Mouse (Mus musculus) hindbrain, embryonic 11.5 days (tissue): ENCODE results near the gene Fgfr2. TPM values are rescaled to one million over a fixed set of nuclear protein-coding genes. Genes with fewer than 3 reads are reported as not detected.

Source experiments
- ATAC-seq: fragments of 200-750 bp; cut with Nextera tagmentation; 2 replicates; pipeline ENCODE4 v1.8.0; 2017; ENCODE audit warnings: mild to moderate bottlenecking, moderate TSS enrichment, moderate library complexity; ENCODE audit not compliant: low FRiP score
- DNase-seq: peaks from one replicate; pipeline ENCODE4 v3.0.0-alpha.2; 2015; ENCODE audit warnings: low spot score
- H3K27ac ChIP-seq: fragments of 300-500 bp; sonication (generic); 2 replicates; pipeline ENCODE4 v1.5.1; 2014; ENCODE audit warnings: mild to moderate bottlenecking, low read depth, low read length
- H3K27me3 ChIP-seq: fragments of 300-500 bp; sonication (generic); 2 replicates; pipeline ENCODE4 v1.6.1; 2014; ENCODE audit warnings: mild to moderate bottlenecking, low read length, moderate library complexity, mixed read lengths; ENCODE audit not compliant: control insufficient read depth, insufficient read depth
- H3K36me3 ChIP-seq: fragments of 300-500 bp; sonication (generic); 2 replicates; pipeline ENCODE4 v1.6.1; 2014; ENCODE audit warnings: mild to moderate bottlenecking, low read length, moderate library complexity, mixed read lengths; ENCODE audit not compliant: control insufficient read depth, insufficient read depth
- H3K4me1 ChIP-seq: fragments of 300-500 bp; sonication (generic); replicated peaks from 2 replicates; pipeline ENCODE4 v1.6.1; 2014; ENCODE audit warnings: low read length, mixed read lengths; ENCODE audit not compliant: control insufficient read depth, insufficient read depth
- H3K4me2 ChIP-seq: fragments of 300-500 bp; sonication (generic); replicated peaks from 2 replicates; pipeline ENCODE4 v1.6.1; 2014; ENCODE audit warnings: mild to moderate bottlenecking, low read depth, low read length
- H3K4me3 ChIP-seq: fragments of 300-500 bp; sonication (generic); 2 replicates; pipeline ENCODE4 v1.5.1; 2014; ENCODE audit warnings: low read depth, low read length
- H3K9ac ChIP-seq: fragments of 300-500 bp; sonication (generic); 2 replicates; pipeline ENCODE4 v1.6.1; 2014; ENCODE audit warnings: low read depth, low read length
- H3K9me3 ChIP-seq: fragments of 300-500 bp; sonication (generic); 2 replicates; pipeline ENCODE4 v1.6.1; 2016; ENCODE audit warnings: low read length; ENCODE audit not compliant: control insufficient read depth
- WGBS: fragments of 180-500 bp; shearing (Covaris S2); extraction: QIAGEN DNeasy Blood & Tissue Kit; methylation state at CpG from one replicate; pipeline ENCODE4 v1.1.7; 2014; 5-methylcytosine and 5-hydroxymethylcytosine counted together
- polyA plus RNA-seq: library from polyadenylated mRNA; unstranded; fragments of >200 nt; fragmentation: Nextera tagmentation; extraction: Ambion mirVana; gene quantifications from 2 replicates; pipeline ENCODE4 v1.2.1, GENCODE M21; 2014

Fgfr2 gene
- polyA plus RNA-seq, 1 experiment from 2014 or later: 71.3 TPM

- H3K9me3 ChIP-seq: no peaks in the 10 kb centered on the region
- H3K4me3 ChIP-seq: peak overlapping the region; percentile 57
- peak overlapping the region; percentile 88 for H3K4me2 ChIP-seq
- ATAC-seq (no peak), DNase-seq (no peak)
- 2% methylated on average over 7 of the region's 7 CpGs for WGBS
- H3K9ac ChIP-seq: peak overlapping the region; percentile 74
- peaks cover 9% of the 10 kb centered on the region for H3K4me1 ChIP-seq
- no peak overlapping the region; the same call in 1 of the 2 replicates for H3K27ac ChIP-seq
- H3K27me3 ChIP-seq: no peaks in the 10 kb centered on the region
- H3K36me3 ChIP-seq: no peaks in the 10 kb centered on the region
These were observed 309.1 kb downstream of the Fgfr2 start for GRCm38 (mm10) chr7:132814089-132814450.

- DNase-seq (peak; percentile 83), ATAC-seq (peak; percentile 63)
- no peaks in the 10 kb centered on the region for H3K27me3 ChIP-seq
- peak within 1 kb of the TSS; percentile 74 for H3K9ac ChIP-seq
- peak within 1 kb of the TSS; percentile 57 for H3K4me3 ChIP-seq
- peak within 1 kb of the TSS; percentile 88 for H3K4me2 ChIP-seq
- under 1% methylated on average over 79 of the region's 85 CpGs for WGBS
- H3K27ac ChIP-seq: peak within 1 kb of the TSS; percentile 80
- no peaks in the 10 kb centered on the region for H3K9me3 ChIP-seq
- H3K4me1 ChIP-seq: peaks cover 13% of the 10 kb centered on the region
- no peaks in the 10 kb centered on the region for H3K36me3 ChIP-seq
These were observed 309.6 kb downstream of the Fgfr2 start, which contains the start of gene Fam53b for GRCm38 (mm10) chr7:132813416-132814088. Gene Fam53b, minus strand, starts transcription at chr7:132813886.

GRCm38 (mm10) chr7:132812619-132813415 is 310.3 kb downstream of the Fgfr2 start:
- ATAC-seq: peak; percentile 23; the same call in 1 of the 2 replicates

GRCm38 (mm10) chr7:132811716-132812618 is 311.2 kb downstream of the Fgfr2 start:
- 11% methylated on average over 23 of the region's 23 CpGs for WGBS
- Histone ChIP-seq H3K9ac (peak overlapping the region; percentile 74), H3K4me3 (peak overlapping the region; percentile 57), H3K9me3 (no peaks in the 10 kb centered on the region), H3K4me2 (peak overlapping the region; percentile 88), H3K36me3 (no peaks in the 10 kb centered on the region), H3K27ac (peak overlapping the region; percentile 80), H3K27me3 (no peaks in the 10 kb centered on the region), H3K4me1 (peaks cover 17% of the 10 kb centered on the region)
- peak; percentile 64 for DNase-seq
- no peak for ATAC-seq

More at GRCm38 (mm10) chr7:132812619-132813415, 310.3 kb downstream of the Fgfr2 start:
- Histone ChIP-seq H3K4me3 (peak overlapping the region; percentile 57), H3K27me3 (no peaks in the 10 kb centered on the region), H3K27ac (peak overlapping the region; percentile 80), H3K9me3 (no peaks in the 10 kb centered on the region), H3K4me1 (peaks cover 13% of the 10 kb centered on the region), H3K36me3 (no peaks in the 10 kb centered on the region), H3K4me2 (peak overlapping the region; percentile 88), H3K9ac (peak overlapping the region; percentile 74)
- under 1% methylated on average over 59 of the region's 59 CpGs for WGBS
- peak; percentile 75 for DNase-seq

GRCm38 (mm10) chr7:132810879-132811278 is 312.3 kb downstream of the Fgfr2 start:
- H3K9ac ChIP-seq: no peak overlapping the region
- peaks cover 17% of the 10 kb centered on the region for H3K4me1 ChIP-seq
- no peak overlapping the region for H3K4me3 ChIP-seq
- no peaks in the 10 kb centered on the region for H3K36me3 ChIP-seq
- no peaks in the 10 kb centered on the region for H3K9me3 ChIP-seq
- ATAC-seq: peak; percentile 11; the same call in 1 of the 2 replicates
- H3K27ac ChIP-seq: peak overlapping the region; percentile 78; the same call in 1 of the 2 replicates
- WGBS: 61% methylated on average over 1 of the region's 1 CpGs
- H3K27me3 ChIP-seq: no peaks in the 10 kb centered on the region
- no peak overlapping the region; the same call in 1 of the 2 replicates for H3K4me2 ChIP-seq
- peak; percentile 95 for DNase-seq

GRCm38 (mm10) chr7:132810368-132810767 is 312.8 kb downstream of the Fgfr2 start:
- H3K36me3 ChIP-seq: no peaks in the 10 kb centered on the region
- no peaks in the 10 kb centered on the region for H3K9me3 ChIP-seq
- peak overlapping the region; percentile 21; the same call in 1 of the 2 replicates for H3K9ac ChIP-seq
- no peak for ATAC-seq
- peak; percentile 47 for DNase-seq
- 7% methylated on average over 6 of the region's 6 CpGs for WGBS
- 0 out of 2 replicates have a peak overlapping the region, but pooled peaks have one; percentile 2 for H3K4me2 ChIP-seq
- peak overlapping the region; percentile 78 for H3K27ac ChIP-seq
- no peaks in the 10 kb centered on the region for H3K27me3 ChIP-seq
- H3K4me3 ChIP-seq: no peak overlapping the region
- H3K4me1 ChIP-seq: peaks cover 17% of the 10 kb centered on the region

GRCm38 (mm10) chr7:132809721-132810120 is 313.4 kb downstream of the Fgfr2 start:
- Histone ChIP-seq H3K4me2 (0 out of 2 replicates have a peak overlapping the region, but pooled peaks have one; percentile 2), H3K27ac (peak overlapping the region; percentile 78), H3K9me3 (no peaks in the 10 kb centered on the region), H3K4me1 (peaks cover 17% of the 10 kb centered on the region), H3K9ac (no peak overlapping the region), H3K27me3 (no peaks in the 10 kb centered on the region), H3K36me3 (no peaks in the 10 kb centered on the region), H3K4me3 (no peak overlapping the region)
- WGBS: 18% methylated on average over 6 of the region's 6 CpGs
- no peak for DNase-seq
- no peak for ATAC-seq
